Comparison of ENCODE assay signal across 8 mouse cellular contexts in the genomic region with DNA sequence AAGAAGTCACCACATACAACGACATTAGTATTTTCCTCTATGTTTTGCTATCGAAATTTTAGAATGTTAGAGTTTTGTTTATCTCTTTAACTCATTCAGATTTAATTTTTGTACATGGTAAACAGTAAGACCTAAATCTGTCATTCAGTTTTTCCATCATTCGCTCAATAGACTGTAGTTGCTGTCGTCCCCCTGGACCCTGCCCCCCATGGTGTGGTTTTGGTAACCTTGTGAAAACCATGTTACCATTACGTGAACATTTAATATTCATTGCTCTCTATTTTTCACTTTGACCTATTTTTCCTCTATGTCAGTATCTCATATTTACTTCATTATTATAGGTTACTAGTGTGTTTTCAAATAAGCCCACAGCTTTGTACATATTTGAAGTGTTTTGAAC. TPM values are rescaled to one million over a fixed set of nuclear protein-coding genes. Genes with fewer than 3 reads are reported as not detected.
A peak's percentile ranks its signal among the peaks of the same experiment; 100 is the strongest.
DNase-seq lines count a peak whose midpoint lies in the region; ATAC-seq and TF ChIP-seq lines count a peak whose summit lies in the region.

No protein-coding gene starts in this region.

- peak overlapping the region; percentile 41 for H3K4me2 ChIP-seq in kidney, postnatal 0 days (ENCODE audit: low read length)
- H3K4me2 ChIP-seq in hindbrain, embryonic 15.5 days: peak overlapping the region; percentile 52
- peak overlapping the region; percentile 41 for H3K4me2 ChIP-seq in midbrain, embryonic 15.5 days

- H3K27me3 ChIP-seq in kidney, postnatal 0 days (ENCODE audit: insufficient read depth, low read length): no peaks in the 10 kb centered on the region
- H3K27me3 ChIP-seq in embryonic facial prominence, embryonic 10.5 days (replicated peaks; ENCODE audit: low read depth, poor library complexity, severe bottlenecking): no peaks in the 10 kb centered on the region
- no peaks in the 10 kb centered on the region for H3K27me3 ChIP-seq in hindbrain, embryonic 15.5 days
- H3K27me3 ChIP-seq in midbrain, embryonic 15.5 days (replicated peaks): no peaks in the 10 kb centered on the region

- H3K4me3 ChIP-seq in kidney, postnatal 0 days (replicated peaks; ENCODE audit: low read depth, low read length): peak overlapping the region; percentile 42; the same call in 1 of the 2 replicates
- H3K4me3 ChIP-seq in embryonic facial prominence, embryonic 10.5 days: peak overlapping the region; percentile 63
- peak overlapping the region; percentile 48 for H3K4me3 ChIP-seq in hindbrain, embryonic 15.5 days
- peak overlapping the region; percentile 51 for H3K4me3 ChIP-seq in midbrain, embryonic 15.5 days

- no peaks in the 10 kb centered on the region for H3K9me3 ChIP-seq in kidney, postnatal 0 days (replicated peaks; ENCODE audit: low read length)
- H3K9me3 ChIP-seq in embryonic facial prominence, embryonic 10.5 days: no peaks in the 10 kb centered on the region
- H3K9me3 ChIP-seq in hindbrain, embryonic 15.5 days: no peaks in the 10 kb centered on the region
- no peaks in the 10 kb centered on the region for H3K9me3 ChIP-seq in midbrain, embryonic 15.5 days

- ATAC-seq in kidney, postnatal 0 days (replicated peaks; ENCODE audit: low FRiP score, low read depth): no peak
- no peak for ATAC-seq in hindbrain, embryonic 15.5 days (ENCODE audit: low FRiP score, low read depth)
- no peak for ATAC-seq in midbrain, embryonic 15.5 days (replicated peaks)

- 26% methylated on average over 5 of the region's 5 CpGs for WGBS in kidney, postnatal 0 days
- WGBS in embryonic facial prominence, embryonic 10.5 days: 24% methylated on average over 5 of the region's 5 CpGs
- 13% methylated on average over 5 of the region's 5 CpGs for WGBS in hindbrain, embryonic 15.5 days
- WGBS in midbrain, embryonic 15.5 days: 20% methylated on average over 5 of the region's 5 CpGs

- H3K9ac ChIP-seq in kidney, postnatal 0 days (ENCODE audit: low read depth, low read length): no peak overlapping the region
- peak overlapping the region; percentile 54 for H3K9ac ChIP-seq in hindbrain, embryonic 15.5 days
- peak overlapping the region; percentile 51 for H3K9ac ChIP-seq in midbrain, embryonic 15.5 days

- no peak overlapping the region for H3K27ac ChIP-seq in kidney, postnatal 0 days
- H3K27ac ChIP-seq in embryonic facial prominence, embryonic 10.5 days (replicated peaks): 0 out of 2 replicates have a peak overlapping the region, but pooled peaks have one; percentile 67
- H3K27ac ChIP-seq in hindbrain, embryonic 15.5 days (replicated peaks): peak overlapping the region; percentile 86
- H3K27ac ChIP-seq in midbrain, embryonic 15.5 days: peak overlapping the region; percentile 93

- H3K4me1 ChIP-seq in kidney, postnatal 0 days (replicated peaks; ENCODE audit: insufficient read depth, low read length): no peaks in the 10 kb centered on the region
- peaks cover 20% of the 10 kb centered on the region for H3K4me1 ChIP-seq in embryonic facial prominence, embryonic 10.5 days
- peaks cover 14% of the 10 kb centered on the region for H3K4me1 ChIP-seq in hindbrain, embryonic 15.5 days (replicated peaks)
- peaks cover 6% of the 10 kb centered on the region for H3K4me1 ChIP-seq in midbrain, embryonic 15.5 days

- no peak for DNase-seq in kidney, postnatal 0 days (ENCODE audit: low spot score)
- no peak for DNase-seq in kidney, adult 18-20 months
- no peak for DNase-seq in embryonic facial prominence, embryonic 10.5 days (ENCODE audit: low spot score)
- no peak for DNase-seq in ovary, adult 18-20 months (ENCODE audit: low spot score)
- no peak for DNase-seq in adrenal gland, adult 8-10 months
- no peak for DNase-seq in kidney, adult 8-10 months

- H3K36me3 ChIP-seq in kidney, postnatal 0 days (ENCODE audit: insufficient read depth, low read length): no peaks in the 10 kb centered on the region
- H3K36me3 ChIP-seq in embryonic facial prominence, embryonic 10.5 days (replicated peaks): no peaks in the 10 kb centered on the region
- no peaks in the 10 kb centered on the region for H3K36me3 ChIP-seq in hindbrain, embryonic 15.5 days
- no peaks in the 10 kb centered on the region for H3K36me3 ChIP-seq in midbrain, embryonic 15.5 days (replicated peaks)

- TF ChIP-seq CTCF in kidney, postnatal 0 days (IDR thresholded peaks at IDR 0.05; ENCODE audit: low read depth): no peak

RNA-seq across cellular contexts. Expression of a gene that starts 24.4 kb away (rescaled TPM):
- polyA plus RNA-seq in kidney, postnatal 0 days (2015; fragmentation: Nextera tagmentation; extraction: Ambion mirVana): 0.16 and 0.17 TPM in 2 replicates
- not detected in 2 replicates for polyA plus RNA-seq in embryonic facial prominence, embryonic 10.5 days (2016; fragmentation: Nextera tagmentation; extraction: Ambion mirVana)
- 0.12 TPM in 1 of 2 replicates, not detected in the other for polyA plus RNA-seq in hindbrain, embryonic 15.5 days (2015; fragmentation: Nextera tagmentation; extraction: Ambion mirVana)
- polyA plus RNA-seq in midbrain, embryonic 15.5 days (2015; fragmentation: Nextera tagmentation; extraction: Ambion mirVana): 0.12 and 0.13 TPM in 2 replicates
- total RNA-seq in adrenal gland, adult 8-10 months (2022): 1 to 10 TPM in 1 of 4 experiments, under 1 TPM in 3; 0.22 to 1.0 (median 0.56) TPM

RNA-seq across cellular contexts. Expression of a gene that starts 41.7 kb away (rescaled TPM):
- not detected in 2 replicates for polyA plus RNA-seq in kidney, postnatal 0 days (2015; fragmentation: Nextera tagmentation; extraction: Ambion mirVana)
- polyA plus RNA-seq in embryonic facial prominence, embryonic 10.5 days (2016; fragmentation: Nextera tagmentation; extraction: Ambion mirVana): not detected in 2 replicates
- polyA plus RNA-seq in hindbrain, embryonic 15.5 days (2015; fragmentation: Nextera tagmentation; extraction: Ambion mirVana): 0.31 and 0.94 TPM in 2 replicates
- 0.82 and 0.94 TPM in 2 replicates for polyA plus RNA-seq in midbrain, embryonic 15.5 days (2015; fragmentation: Nextera tagmentation; extraction: Ambion mirVana)
- not detected for total RNA-seq in adrenal gland, adult 8-10 months (2022)
